Mouse (Mus musculus) megakaryocyte, embryonic 14.5 days (primary cell): ENCODE measurements around the gene Cd34.

Experiments used
- FLI1 ChIP-seq: IDR thresholded peaks from 2 replicates; pipeline ENCODE4 v1.6.1; 2012; ENCODE audit warnings: low read length, inconsistent platforms, mixed read lengths
- GATA1 ChIP-seq: IDR thresholded peaks from 3 replicates; pipeline ENCODE4 v1.6.1; 2012; ENCODE audit warnings: mixed read lengths, low read length, inconsistent platforms, borderline replicate concordance

- no peak for TF ChIP-seq GATA1
- no peak for TF ChIP-seq FLI1
These were observed at the start of gene Cd34 for GRCm38 (mm10) chr1:194938715-194939114.
